Mouse (Mus musculus): ENCODE measurements at regions not wholly inside any gene's neighbourhood (a gene's known extent, or its start where the extent isn't known, plus 50 kb on each side); places are given as distances from the start of the nearest gene placed in this dataset.

DNA sequence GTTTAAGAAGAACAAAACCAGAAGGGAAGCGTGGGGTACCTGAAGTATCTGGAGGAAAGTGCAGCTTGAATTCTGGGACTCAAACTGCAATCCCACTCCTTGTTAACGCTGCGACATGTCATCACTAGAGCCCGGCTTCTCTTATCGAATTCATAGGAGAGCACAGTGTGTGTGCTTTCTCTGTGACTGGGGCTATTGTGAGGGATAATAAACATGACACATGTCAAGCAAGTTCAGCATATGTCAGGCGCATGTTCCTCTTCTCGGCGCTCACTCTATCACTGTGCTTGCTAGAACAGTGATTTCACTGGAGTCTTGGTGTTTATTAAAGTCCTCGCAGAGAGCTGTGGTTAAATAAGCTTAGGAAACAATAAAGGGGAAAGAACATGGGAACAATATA lies 921.2 kb upstream of the Tenm2 start:
- no peak for DNase-seq
- H3K4me1 ChIP-seq (ENCODE audit: control insufficient read depth, insufficient read depth, low read length) = no peaks in the 10 kb centered on the region
- no peaks in the 10 kb centered on the region for H3K27me3 ChIP-seq (ENCODE audit: control insufficient read depth, insufficient read depth, low read length)
- no peak overlapping the region for H3K4me3 ChIP-seq (replicated peaks; ENCODE audit: insufficient read depth, low read depth, low read length)
- H3K27ac ChIP-seq (ENCODE audit: insufficient read depth, low read length) = no peak overlapping the region
- WGBS = 29% methylated on average over 9 of the region's 9 CpGs
- TF ChIP-seq CTCF (IDR thresholded peaks at IDR 0.05; ENCODE audit: borderline replicate concordance, insufficient read depth, low read depth, low read length) = no peak
- TF ChIP-seq POLR2A (IDR thresholded peaks at IDR 0.05; ENCODE audit: borderline replicate concordance, insufficient read depth, low read length) = no peak

DNA sequence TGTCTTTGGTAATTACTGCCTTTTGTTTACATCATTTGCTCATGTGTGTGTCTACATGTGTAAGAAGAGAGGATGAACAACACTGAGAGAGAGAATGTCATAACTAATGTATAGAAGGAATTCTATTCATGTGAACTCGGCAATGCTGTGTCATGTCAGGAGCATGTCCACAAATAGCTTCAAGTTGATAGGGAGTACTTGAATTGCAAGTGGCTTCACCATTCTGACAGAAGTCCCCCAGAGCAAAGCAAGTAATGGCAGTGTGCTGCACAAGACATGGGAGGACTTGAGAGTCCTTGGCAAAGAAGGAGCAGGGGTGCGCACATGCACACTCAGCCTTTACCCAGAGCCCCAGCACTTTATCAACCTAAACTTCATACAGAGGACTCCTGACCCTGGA lies 919.9 kb upstream of the Tenm2 start:
- H3K4me1 ChIP-seq (ENCODE audit: control insufficient read depth, insufficient read depth, low read length) = no peaks in the 10 kb centered on the region
- 92% methylated on average over 2 of the region's 2 CpGs for WGBS
- H3K4me3 ChIP-seq (replicated peaks; ENCODE audit: insufficient read depth, low read depth, low read length) = no peak overlapping the region
- no peaks in the 10 kb centered on the region for H3K27me3 ChIP-seq (ENCODE audit: control insufficient read depth, insufficient read depth, low read length)
- no peak overlapping the region for H3K27ac ChIP-seq (ENCODE audit: insufficient read depth, low read length)
- TF ChIP-seq POLR2A (IDR thresholded peaks at IDR 0.05; ENCODE audit: borderline replicate concordance, insufficient read depth, low read length) (no peak), CTCF (IDR thresholded peaks at IDR 0.05; ENCODE audit: borderline replicate concordance, insufficient read depth, low read depth, low read length) (no peak)
- no peak for DNase-seq

- no peak overlapping the region for H3K4me3 ChIP-seq (replicated peaks; ENCODE audit: insufficient read depth, low read depth, low read length)
- no peaks in the 10 kb centered on the region for H3K27me3 ChIP-seq (ENCODE audit: control insufficient read depth, insufficient read depth, low read length)
- no peak for DNase-seq
- H3K27ac ChIP-seq (ENCODE audit: insufficient read depth, low read length) = no peak overlapping the region
- WGBS = 80% methylated on average over 2 of the region's 2 CpGs
- TF ChIP-seq POLR2A (IDR thresholded peaks at IDR 0.05; ENCODE audit: borderline replicate concordance, insufficient read depth, low read length) (no peak), CTCF (IDR thresholded peaks at IDR 0.05; ENCODE audit: borderline replicate concordance, insufficient read depth, low read depth, low read length) (no peak)
- H3K4me1 ChIP-seq (ENCODE audit: control insufficient read depth, insufficient read depth, low read length) = no peaks in the 10 kb centered on the region
Measured at GRCm38 (mm10) chr11:38143436-38143835, 907.7 kb upstream of the Tenm2 start.

- no peaks in the 10 kb centered on the region for H3K27me3 ChIP-seq (ENCODE audit: control insufficient read depth, insufficient read depth, low read length)
- no peak for DNase-seq
- no peak overlapping the region for H3K27ac ChIP-seq (ENCODE audit: insufficient read depth, low read length)
- H3K4me1 ChIP-seq (ENCODE audit: control insufficient read depth, insufficient read depth, low read length) = no peaks in the 10 kb centered on the region
- no peak for TF ChIP-seq POLR2A (IDR thresholded peaks at IDR 0.05; ENCODE audit: borderline replicate concordance, insufficient read depth, low read length)
- no peak for TF ChIP-seq CTCF (IDR thresholded peaks at IDR 0.05; ENCODE audit: borderline replicate concordance, insufficient read depth, low read depth, low read length)
- H3K4me3 ChIP-seq (replicated peaks; ENCODE audit: insufficient read depth, low read depth, low read length) = no peak overlapping the region
Measured at GRCm38 (mm10) chr11:38128851-38129250, 893.1 kb upstream of the Tenm2 start.

DNA sequence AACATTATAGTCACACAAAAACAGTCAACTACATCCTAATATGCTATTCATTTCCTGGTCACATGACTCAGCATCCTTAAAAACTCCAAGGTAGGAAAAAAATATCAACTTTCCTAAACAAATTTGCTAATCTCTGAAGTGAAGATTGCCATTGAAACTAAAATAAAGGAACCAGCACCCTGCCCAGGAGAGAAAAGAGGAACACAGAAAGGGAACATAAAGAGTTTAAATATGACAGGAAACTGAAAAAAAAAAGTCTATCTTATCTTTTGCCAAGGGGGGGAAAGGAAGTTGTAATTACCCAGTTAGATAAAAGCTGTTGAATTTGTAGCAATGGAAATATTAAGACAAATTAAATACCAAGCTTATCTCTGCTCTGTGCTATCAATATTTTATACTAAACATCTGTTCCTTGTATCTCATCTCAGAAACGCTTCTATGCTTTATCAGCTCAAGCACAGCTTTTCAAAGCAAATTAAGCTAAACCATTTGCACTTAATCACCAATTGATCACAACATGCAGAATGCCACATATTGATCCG lies 888.1 kb upstream of the Tenm2 start:
- Histone ChIP-seq H3K27ac (ENCODE audit: insufficient read depth, low read length) (no peak overlapping the region), H3K4me1 (ENCODE audit: control insufficient read depth, insufficient read depth, low read length) (no peaks in the 10 kb centered on the region)

DNA sequence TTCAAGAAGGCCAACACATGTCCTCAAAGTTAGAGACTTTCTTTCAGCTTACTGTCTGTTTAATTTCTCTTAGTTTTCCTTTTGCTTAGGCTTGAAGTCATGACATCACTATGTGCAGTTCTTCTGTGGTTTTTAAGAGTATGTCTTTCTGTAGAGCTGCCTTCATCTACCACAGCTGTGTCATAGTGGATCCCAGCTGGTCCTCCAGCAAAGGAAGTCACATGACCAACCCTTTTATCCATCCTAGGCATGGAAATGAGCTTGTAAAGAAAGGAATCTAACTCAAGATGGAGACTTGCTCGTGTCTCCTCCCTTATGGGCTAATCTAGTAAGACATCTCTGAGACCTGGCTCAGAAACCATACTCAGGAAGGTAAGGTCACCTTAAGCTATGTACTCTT lies 886.7 kb upstream of the Tenm2 start:
- no peak for TF ChIP-seq POLR2A (IDR thresholded peaks at IDR 0.05; ENCODE audit: borderline replicate concordance, insufficient read depth, low read length)
- Histone ChIP-seq H3K4me1 (ENCODE audit: control insufficient read depth, insufficient read depth, low read length) (no peaks in the 10 kb centered on the region), H3K4me3 (replicated peaks; ENCODE audit: insufficient read depth, low read depth, low read length) (no peak overlapping the region), H3K27ac (ENCODE audit: insufficient read depth, low read length) (no peak overlapping the region), H3K27me3 (ENCODE audit: control insufficient read depth, insufficient read depth, low read length) (no peaks in the 10 kb centered on the region)
- 55% methylated on average over 1 of the region's 1 CpGs for WGBS
- DNase-seq = no peak

More for the DNA sequence above, 888.1 kb upstream of the Tenm2 start:
- 89% methylated on average over 2 of the region's 2 CpGs for WGBS
- Histone ChIP-seq H3K4me3 (replicated peaks; ENCODE audit: insufficient read depth, low read depth, low read length) (no peak overlapping the region), H3K27me3 (ENCODE audit: control insufficient read depth, insufficient read depth, low read length) (no peaks in the 10 kb centered on the region)
- TF ChIP-seq CTCF (IDR thresholded peaks at IDR 0.05; ENCODE audit: borderline replicate concordance, insufficient read depth, low read depth, low read length) = no peak
- TF ChIP-seq POLR2A (IDR thresholded peaks at IDR 0.05; ENCODE audit: borderline replicate concordance, insufficient read depth, low read length) = no peak
- no peak for DNase-seq

DNA sequence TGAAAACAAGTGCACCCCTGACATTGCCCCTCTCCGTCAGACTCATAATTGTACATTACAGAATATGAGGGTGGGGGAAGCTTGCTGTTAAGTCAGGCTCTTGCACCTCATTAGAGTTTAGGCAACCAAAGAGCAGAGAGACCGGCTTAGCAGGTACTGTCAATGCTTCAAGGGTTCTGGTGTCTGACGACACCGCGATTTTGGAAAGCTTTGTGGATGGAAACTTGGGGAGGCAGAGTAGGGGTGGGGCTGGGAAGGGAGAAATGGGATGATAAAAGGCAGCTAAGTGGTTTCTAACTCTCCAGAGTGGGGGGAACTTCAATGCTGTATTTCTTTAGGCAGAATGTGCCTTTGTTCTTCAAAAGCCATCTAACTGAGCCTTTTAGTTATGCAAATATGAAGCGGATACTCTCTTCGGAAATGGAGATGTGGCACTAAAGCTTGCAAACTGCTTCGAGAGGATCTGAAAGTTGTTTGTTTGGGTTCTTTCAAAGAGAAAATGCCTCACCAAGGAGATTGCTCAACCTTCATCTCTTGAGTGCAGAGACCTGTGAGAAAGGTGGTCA lies 885.4 kb upstream of the Tenm2 start:
- H3K27ac ChIP-seq (ENCODE audit: insufficient read depth, low read length) = no peak overlapping the region
- no peaks in the 10 kb centered on the region for H3K4me1 ChIP-seq (ENCODE audit: control insufficient read depth, insufficient read depth, low read length)
- DNase-seq = no peak
- H3K4me3 ChIP-seq (replicated peaks; ENCODE audit: insufficient read depth, low read depth, low read length) = no peak overlapping the region
- TF ChIP-seq POLR2A (IDR thresholded peaks at IDR 0.05; ENCODE audit: borderline replicate concordance, insufficient read depth, low read length) = no peak
- no peak for TF ChIP-seq CTCF (IDR thresholded peaks at IDR 0.05; ENCODE audit: borderline replicate concordance, insufficient read depth, low read depth, low read length)
- H3K27me3 ChIP-seq (ENCODE audit: control insufficient read depth, insufficient read depth, low read length) = no peaks in the 10 kb centered on the region
- 35% methylated on average over 8 of the region's 8 CpGs for WGBS

DNA sequence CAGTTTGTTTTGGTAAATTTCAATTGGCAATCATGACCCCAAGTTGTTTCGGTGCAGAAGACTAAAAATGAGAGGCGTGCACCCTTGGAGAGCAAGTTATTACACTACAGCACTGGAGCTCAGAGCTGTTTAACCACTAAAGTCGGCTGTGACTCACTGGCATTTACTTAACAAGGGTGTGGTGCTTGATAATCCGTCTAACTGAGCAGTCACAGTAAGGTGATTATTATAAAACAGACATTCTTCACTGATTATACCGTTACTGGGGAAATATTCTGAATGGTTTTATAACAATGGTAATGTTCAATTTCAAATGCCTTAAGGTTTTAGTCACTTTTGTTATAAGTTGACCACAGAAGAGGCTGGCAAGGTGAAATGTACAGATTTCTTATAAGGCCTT lies 882.0 kb upstream of the Tenm2 start:
- no peaks in the 10 kb centered on the region for H3K4me1 ChIP-seq (ENCODE audit: control insufficient read depth, insufficient read depth, low read length)
- TF ChIP-seq CTCF (IDR thresholded peaks at IDR 0.05; ENCODE audit: borderline replicate concordance, insufficient read depth, low read depth, low read length) (no peak), POLR2A (IDR thresholded peaks at IDR 0.05; ENCODE audit: borderline replicate concordance, insufficient read depth, low read length) (no peak)

More for the DNA sequence above, 882.0 kb upstream of the Tenm2 start:
- no peak overlapping the region for H3K27ac ChIP-seq (ENCODE audit: insufficient read depth, low read length)
- DNase-seq = no peak
- no peaks in the 10 kb centered on the region for H3K27me3 ChIP-seq (ENCODE audit: control insufficient read depth, insufficient read depth, low read length)
- WGBS = 78% methylated on average over 5 of the region's 5 CpGs
- H3K4me3 ChIP-seq (replicated peaks; ENCODE audit: insufficient read depth, low read depth, low read length) = no peak overlapping the region
